Mouse (Mus musculus): ENCODE measurements around the gene Tgif2.
"Not testable (repeated sequence)": the region's sequence is repeated elsewhere in the genome, so short reads cannot be mapped to it uniquely, and the experiment has no call there.

Gene Tgif2

DNA sequence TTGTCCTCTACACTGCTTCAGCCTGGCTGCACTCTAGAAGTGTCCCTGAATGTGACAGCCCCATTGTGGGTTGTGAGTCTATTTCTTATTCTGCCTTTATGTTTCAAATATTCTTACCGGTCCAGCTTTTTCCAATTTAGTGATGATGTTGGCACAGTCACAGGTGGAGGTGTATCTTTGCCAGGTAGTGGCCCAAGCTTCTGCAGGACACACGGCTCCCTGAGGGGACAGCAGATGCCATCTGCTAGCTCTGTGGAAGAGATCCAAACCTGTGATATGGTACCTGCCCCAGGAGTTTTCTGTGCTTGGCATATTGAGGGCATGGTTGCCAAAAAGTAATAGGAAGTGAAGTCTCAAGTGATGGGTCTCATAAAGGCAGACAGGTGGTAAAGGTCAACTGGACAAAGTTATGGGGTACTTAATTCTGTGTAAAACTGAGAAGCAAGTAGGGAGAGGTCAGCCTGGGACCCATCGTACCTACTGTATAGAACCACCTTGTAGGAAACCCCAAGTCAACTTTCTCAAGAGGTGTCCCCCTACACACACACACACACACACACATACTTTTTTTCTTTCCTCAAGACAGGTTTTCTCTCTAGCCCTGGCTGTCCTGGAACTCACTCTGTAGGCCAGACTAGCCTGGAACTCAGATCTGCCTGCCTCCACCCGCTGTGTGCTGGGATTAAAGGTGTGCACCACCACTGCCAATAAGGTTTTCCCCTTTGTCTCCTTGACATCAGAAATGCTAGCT is 35.1 kb downstream of the Tgif2 start:
- no peak for DNase-seq (ENCODE audit: low spot score)

DNA sequence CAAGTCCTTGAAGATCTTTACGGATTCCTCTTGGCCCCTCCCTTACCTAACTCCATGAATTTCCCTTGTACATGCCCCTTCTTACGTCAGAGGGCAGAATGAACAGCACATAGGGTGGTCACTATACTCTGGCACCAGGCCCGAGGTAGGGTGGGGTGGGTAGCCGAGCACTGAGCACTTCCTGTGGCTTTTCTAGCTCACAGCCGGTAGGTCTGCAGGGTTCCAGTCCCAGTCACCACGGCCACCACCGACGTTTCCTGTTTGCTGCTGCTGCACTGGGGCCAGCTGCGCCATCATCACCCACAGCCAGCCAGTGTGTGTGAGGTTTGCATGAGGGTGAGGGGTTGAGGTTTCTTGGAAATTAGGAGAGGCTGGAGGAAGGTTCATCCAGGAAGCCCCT is 37.9 kb downstream of the Tgif2 start:
- DNase-seq (ENCODE audit: low spot score), result no peak

GRCm38 (mm10) chr2:156879541-156879940 is 39.7 kb downstream of the Tgif2 start:
- DNase-seq (ENCODE audit: low spot score), result peak; percentile 55

- no peak for DNase-seq (ENCODE audit: low spot score)
These were observed 42.7 kb downstream of the Tgif2 start for GRCm38 (mm10) chr2:156882431-156883001.

DNA sequence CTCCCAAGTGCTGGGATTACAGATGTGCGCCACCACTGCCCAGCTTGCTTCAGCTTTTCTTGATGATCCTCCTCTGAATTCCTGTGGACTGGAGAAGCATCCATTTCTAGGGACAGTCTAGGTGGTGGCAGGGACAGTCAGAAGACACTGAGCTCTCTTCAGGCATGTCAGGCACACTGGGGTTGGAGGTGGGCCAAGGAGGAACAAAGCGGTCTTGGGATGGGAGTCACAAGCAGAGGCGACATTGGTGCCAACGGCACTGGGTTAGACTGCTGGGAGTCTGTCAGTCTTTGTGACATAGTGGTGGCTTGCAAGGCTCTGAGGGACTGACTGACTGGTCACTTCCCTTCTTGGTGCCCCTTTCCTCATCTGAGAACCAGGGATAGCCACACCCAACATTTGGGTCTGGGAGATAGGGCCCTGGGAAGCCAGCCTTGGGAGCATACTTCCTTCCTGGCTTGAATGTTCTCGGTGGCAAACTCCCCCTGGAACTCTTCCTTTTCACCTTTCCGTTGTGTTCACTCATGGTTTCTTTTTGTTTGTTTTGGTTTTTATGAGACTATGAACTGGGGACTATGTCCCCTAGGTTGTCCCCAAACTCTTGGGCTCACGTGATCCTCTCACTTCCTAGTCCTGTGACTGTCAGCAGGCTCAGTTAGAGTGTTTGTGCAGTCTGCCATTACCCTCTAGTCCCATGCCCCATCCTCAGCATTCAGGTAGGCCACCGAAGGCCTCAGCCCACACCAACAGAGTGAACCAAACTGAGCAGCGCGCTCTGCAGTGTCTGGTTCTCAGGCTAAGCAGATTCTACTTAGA is 44.8 kb downstream of the Tgif2 start:
- no peak for DNase-seq (ENCODE audit: low spot score)

GRCm38 (mm10) chr2:156885666-156886065 is 45.9 kb downstream of the Tgif2 start:
- DNase-seq (ENCODE audit: low spot score), result not testable (repeated sequence)

- no peak for DNase-seq (ENCODE audit: low spot score)
These were observed 46.4 kb downstream of the Tgif2 start for GRCm38 (mm10) chr2:156886084-156886631.

- no peak for DNase-seq (ENCODE audit: low spot score)
These were observed 47.2 kb downstream of the Tgif2 start, which contains the start of gene Sla2 for GRCm38 (mm10) chr2:156887017-156887416. Gene Sla2 (minus strand): TSS chr2:156887192.

DNA sequence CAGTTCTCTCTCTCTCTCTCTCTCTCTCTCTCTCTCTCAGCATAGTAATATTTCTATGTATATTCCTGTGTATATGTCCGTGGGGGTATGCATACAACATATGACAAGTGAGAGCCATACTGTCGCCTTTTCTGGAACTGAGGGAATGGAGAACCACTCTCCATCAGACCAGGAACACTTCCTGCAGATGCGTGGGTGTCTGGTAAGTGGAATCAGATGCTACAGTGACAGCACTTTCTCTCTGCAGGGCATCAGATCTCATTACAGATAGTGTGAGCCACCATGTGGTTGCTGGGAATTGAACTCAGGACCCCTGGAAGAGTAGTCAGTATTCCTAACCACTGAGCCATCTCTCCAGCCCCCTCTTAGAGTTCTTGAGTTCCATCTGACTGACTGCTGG is 48.7 kb downstream of the Tgif2 start:
- no peak for DNase-seq (ENCODE audit: low spot score)

DNA sequence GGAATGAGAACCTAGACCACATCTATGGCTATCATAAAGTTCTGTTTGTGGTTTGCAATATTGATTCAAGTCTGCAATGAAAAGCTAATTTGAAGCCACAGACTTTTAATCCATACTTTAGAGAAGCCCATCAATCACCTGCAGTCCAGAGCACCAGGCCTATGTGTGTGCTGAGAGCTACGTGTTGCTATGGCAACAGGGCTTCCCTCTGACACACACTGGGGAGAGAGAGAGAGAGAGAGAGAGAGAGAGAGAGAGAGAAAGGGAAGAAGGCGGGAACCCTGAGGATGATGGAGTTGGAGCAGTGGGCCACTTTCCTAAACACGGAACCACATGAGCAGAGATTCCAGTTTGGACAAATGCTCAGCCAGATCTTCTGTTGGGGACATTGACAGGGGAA is 52.4 kb downstream of the Tgif2 start:
- DNase-seq (ENCODE audit: low spot score), result no peak

GRCm38 (mm10) chr2:156892821-156893220 is 53.0 kb downstream of the Tgif2 start:
- no peak for DNase-seq (ENCODE audit: low spot score)

DNA sequence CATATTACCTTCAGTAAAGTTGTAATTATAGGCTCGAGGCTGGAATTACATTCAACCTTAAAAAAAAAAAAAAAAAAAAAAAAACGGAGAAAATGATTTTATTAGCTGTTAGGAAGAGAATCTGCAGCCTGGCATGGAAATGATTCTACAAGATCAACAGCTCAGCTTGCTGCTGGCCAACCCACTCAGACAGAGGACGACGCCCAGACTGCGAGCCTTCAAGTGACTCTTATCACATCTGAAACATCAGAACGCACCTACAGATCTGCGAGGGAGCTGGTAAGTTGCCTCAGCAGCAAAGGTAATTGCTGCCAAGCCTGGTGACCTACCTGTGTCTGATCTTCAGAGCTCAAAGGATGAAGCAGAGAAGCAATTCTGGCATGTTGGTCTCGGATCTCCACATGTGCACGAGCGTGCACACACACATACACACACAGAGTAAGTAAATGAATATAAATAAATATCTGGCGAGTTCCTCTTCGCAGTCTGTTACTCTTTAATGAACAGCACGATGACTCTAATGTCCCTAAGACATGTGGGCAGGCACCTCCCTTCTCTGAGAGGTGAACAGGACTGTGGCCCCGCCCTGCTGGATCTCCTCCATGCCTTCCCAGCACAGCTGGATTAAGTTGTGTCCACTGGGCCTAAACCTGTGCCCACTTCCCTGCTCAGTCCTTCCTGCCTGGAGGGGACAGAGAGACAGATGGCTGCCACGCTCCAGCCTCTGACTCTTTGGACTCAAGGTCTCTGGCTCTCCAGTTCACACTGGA is 54.9 kb downstream of the Tgif2 start:
- no peak for DNase-seq (ENCODE audit: low spot score)

DNA sequence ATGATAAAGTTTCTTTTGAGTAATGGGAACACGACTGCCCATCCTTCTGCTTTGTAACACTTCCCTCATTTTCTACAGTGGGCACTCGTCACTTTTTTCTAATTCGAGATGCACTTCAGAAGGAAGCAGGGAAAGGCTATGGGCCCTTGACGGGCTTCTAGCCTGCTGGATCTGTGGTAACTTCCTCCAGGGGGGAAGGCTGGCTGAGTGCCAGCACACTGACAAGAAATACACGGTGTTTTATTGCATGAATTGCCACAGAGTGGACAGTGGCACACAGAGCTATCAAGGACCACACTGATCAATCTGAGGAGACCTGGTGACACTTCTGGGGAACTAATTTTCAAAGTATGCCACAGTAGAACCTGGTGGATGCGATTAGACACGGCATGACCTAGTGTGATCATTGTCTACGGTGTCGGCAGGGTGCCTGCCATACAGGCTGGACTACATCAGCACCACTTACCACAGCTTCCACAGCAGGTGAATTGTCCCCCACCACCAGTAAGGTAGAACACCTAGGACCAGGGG is 56.6 kb downstream of the Tgif2 start:
- DNase-seq (ENCODE audit: low spot score), result peak; percentile 36

GRCm38 (mm10) chr2:156897034-156897433 is 57.2 kb downstream of the Tgif2 start:
- DNase-seq (ENCODE audit: low spot score), result no peak

- no peak for DNase-seq (ENCODE audit: low spot score)
These were observed 58.6 kb downstream of the Tgif2 start for GRCm38 (mm10) chr2:156898374-156898773.

DNA sequence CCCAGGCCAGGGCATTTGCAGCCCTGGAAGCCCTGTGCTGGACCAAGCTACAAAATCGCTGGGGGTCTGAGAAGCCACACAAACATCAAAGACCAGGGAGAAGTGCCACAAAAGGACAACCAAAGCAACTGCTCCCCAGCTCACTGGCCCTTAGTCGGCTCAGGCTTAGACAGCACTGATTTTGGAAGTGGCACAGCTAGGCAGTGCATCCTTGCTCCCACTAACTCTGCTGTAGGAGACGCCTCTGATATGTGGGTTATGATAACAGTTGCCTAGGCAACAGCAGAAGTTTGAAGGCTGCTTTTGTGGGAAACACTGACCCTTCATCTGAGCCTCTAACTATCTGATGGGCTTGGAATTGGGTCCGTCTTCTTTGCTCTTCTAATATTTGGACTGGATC is 59.4 kb downstream of the Tgif2 start:
- peak; percentile 30 for DNase-seq (ENCODE audit: low spot score)

- no peak for DNase-seq (ENCODE audit: low spot score)
These were observed 61.5 kb downstream of the Tgif2 start for GRCm38 (mm10) chr2:156901344-156901743.

- DNase-seq (ENCODE audit: low spot score), result no peak
These were observed 62.1 kb downstream of the Tgif2 start for GRCm38 (mm10) chr2:156901883-156902282.

DNA sequence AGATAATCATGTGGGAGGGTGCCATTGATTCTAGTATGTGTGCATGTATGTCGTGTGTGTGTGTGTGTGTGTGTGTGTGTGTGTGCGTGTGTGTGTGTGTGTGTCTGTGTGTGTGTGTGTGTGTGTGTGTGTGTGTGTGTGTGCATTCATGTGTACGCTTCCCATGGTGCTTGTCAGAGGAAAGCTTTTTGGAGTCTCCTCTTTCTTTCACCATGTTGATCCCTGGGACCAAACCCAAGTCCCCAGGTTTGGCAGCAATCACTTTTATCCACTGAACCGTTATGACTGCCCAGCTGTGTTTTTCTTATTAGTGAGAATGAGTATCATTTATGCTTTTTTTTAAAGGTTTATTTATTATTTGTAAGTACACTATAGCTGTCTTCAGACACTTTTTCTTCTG is 62.6 kb downstream of the Tgif2 start:
- DNase-seq (ENCODE audit: low spot score), result not testable (repeated sequence)

DNA sequence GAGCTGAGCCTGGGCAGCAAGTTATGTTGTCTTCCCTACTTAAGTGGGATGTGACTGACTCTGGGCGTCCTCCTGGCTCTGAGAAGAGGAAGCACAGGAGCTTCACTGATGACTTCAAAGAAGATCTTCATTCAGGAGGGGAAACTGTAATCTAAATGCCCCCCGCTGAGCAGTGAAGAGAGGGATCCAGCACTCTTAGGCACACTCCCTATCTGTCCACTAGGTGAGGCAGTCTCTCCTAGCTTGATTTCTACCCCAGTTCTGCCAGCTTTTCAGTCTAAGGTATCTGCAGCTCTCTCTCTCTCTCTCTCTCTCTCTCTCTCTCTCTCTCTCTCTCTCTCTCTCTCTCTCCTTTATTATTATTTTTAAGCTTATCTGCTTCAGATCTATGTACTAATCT is 63.6 kb downstream of the Tgif2 start:
- DNase-seq (ENCODE audit: low spot score), result no peak

All from testis, postnatal 10 days (tissue).